Mouse (Mus musculus): ENCODE measurements around the gene S1pr1. TPM values are rescaled to one million over a fixed set of nuclear protein-coding genes. Genes with fewer than 3 reads are reported as not detected.
A peak's percentile ranks its signal among the peaks of the same experiment; 100 is the strongest.

S1pr1 gene
- 50.8 and 66.3 TPM in 2 replicates for total RNA-seq (2021)
- long read RNA-seq, experiment 1, transcript S1pr1-201 (2 exons, 3,046 nt): major isoform, 7 of 14 reads
- long read RNA-seq, experiment 1, partial matches to known transcripts: 0 of 14 reads
- long read RNA-seq, experiment 1, other reads (novel, unspliced or antisense): 7 of 14 reads
- long read RNA-seq, experiment 2, transcript S1pr1-201 (2 exons, 3,046 nt): major isoform, 7 of 16 reads
- long read RNA-seq, experiment 2, partial matches to known transcripts: 8 of 16 reads
- long read RNA-seq, experiment 2, other reads (novel, unspliced or antisense): 1 of 16 reads

DNA sequence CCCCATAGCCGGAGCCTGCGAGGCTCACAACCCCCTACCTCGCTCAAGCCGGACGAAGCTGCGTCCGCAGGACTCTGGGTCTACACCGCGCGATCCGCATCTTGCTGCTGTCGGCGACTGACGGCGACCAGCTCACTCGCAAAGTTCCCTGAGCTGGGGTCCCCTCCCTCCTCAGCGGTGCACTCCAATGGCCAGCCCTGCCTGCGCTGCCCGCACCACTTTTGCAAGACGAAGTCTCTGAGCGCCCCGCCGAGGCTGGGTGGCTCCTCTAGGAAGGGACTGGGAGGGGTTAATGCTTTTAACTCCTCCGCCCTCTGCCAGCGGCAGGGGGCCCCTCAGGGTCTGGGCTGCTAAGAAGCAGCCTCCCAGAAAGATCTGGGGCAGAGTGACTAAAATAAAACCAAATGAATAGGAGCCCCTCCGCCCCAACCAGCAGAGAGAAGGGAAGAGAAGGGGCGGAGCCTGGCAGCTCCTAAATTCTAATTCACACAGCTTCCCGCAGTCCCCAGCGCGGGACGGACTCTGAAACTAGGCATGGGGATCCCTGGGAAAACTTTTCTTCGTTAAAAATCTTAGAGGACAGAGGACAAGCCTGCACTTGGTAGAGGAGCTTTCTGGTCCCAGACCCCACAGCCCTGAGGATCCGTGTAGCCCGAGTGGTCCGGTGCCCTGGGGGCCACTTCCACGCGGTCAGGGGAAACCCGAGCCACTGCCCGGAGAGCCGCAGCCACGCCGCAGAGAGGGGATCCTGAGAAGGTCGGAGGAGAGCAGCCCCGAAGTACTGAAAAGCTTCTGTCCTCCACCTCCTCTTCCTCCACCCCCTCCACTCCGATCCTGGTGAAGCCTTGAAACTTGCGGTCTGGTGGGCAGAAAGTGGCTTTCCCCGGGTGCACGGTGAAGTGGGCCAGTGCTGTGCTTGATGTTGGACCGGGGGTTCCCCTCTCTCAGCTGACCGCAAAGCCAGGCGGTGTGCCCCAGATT lies at the start of gene S1pr1:
S1pr1 (minus strand) TSS at position 402 of the 981 bp plus-strand sequence.
- peak; percentile 85 for DNase-seq

DNA sequence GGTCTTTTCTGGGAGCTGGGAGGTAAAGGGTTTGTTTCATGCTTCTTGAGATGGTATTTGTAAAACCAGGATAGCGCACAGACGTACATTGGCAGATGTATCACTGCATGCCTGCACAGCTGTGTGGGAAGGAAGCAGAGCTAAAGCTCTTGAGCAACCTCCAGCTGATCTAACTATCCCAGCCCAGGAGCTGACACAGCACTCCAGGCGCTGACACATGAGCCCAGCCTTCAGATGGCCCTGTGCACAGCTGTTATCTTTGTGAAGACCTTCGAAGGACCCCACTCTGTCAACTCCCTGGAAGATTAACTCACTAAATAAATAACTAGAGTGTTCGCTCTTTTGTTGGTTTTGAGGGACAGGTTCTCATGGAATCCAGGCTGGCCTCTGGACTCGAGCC lies 48.4 kb upstream of the S1pr1 start:
- DNase-seq: peak; percentile 61

DNA sequence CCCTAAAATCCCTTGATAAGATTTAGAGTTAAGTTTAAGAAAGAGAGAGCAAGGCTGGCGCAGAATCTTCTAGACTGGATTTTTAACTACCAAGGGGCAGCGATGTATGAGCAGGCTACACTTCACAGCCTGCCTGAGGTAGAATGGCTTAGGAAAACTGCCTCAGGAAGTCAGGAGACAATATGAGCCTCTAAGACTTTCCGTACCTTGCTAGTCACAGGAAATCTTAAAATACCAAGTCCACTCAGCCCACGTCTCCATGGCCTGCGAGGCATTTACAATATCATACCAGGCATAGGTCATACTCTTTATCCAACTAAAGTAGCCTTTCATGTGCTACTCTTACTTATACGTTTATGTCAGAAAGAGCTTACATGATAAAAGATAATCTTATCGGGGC lies 48.0 kb upstream of the S1pr1 start:
- DNase-seq: no peak

DNA sequence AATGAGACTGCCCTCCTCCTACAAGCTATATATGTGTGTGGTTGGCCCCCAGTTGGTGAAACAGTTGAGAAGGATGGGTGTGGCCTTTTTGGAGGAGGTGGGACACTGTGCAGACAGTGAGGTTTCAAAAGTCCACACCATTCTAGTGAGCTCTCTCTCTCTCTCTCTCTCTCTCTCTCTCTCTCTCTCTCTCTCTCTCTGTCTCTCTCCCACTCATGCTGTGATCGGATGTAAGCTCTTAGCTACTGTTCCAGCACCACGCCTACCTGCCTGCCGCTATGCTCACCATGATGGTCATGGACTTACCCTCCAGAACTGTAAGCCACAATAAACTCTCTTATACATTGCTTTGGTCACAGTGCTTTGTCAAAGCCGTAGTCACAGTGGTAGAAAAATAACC lies 44.8 kb upstream of the S1pr1 start:
- DNase-seq: no peak

DNA sequence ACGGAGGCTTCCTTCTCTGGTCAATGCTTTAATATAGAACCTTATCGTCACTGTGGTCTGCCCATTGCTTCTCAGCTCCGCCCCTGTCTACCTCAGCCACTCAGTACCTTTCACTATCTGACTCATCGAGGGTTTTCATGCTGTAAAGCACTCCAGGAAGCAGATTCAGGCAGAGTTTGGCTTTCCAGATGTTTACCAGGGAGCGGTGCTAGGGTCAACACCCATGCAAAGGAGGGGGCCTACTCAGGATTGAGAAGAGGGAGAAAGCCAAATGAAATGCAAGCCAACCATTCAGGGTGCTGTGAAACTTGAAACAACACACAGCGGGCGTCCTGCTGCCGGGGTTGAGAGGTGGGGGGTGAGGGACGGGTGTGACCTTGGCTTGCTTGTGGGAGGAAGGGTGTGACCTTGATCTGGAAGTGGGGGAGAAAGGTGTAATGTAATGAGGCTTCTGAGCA lies 43.6 kb upstream of the S1pr1 start:
- peak; percentile 24 for DNase-seq

DNA sequence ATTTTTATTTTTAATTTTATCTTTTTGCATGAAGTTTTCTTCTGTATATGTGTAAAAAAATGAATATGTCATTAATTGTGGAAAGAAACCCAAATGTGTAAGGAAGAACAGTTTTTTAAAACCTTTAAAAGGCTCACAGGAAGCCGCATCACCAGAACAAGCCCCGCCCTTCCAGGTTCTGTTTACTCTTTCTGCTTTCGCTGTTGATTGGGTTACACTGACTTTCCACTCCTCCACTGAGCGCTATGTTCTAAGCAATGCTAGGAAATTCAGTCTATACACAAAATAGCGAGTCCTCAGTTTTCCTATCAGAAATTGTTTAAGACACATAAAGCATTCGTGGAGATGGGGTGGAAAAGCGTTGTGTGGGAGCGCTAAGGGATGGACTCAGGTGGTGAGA lies 39.6 kb upstream of the S1pr1 start:
- DNase-seq: no peak

DNA sequence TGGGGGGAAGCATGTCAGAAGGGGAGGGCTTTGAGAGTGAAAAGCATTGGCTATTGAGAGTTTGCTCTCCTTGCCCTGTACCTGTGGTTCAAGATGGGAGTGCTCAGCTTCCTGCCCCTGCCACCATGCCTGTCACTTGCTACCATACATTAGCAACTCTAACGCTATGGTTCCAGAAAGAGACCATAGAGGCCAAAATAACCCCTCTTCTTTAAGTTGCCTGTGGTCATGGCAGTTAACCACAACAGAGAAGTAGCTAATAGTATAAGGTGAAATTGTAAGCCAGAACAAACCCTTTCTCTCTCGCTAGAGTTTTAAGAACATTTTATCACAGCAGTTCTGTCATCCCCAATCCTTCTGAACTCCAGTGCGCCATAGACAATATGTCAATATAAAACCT lies 35.5 kb upstream of the S1pr1 start:
- DNase-seq: no peak

DNA sequence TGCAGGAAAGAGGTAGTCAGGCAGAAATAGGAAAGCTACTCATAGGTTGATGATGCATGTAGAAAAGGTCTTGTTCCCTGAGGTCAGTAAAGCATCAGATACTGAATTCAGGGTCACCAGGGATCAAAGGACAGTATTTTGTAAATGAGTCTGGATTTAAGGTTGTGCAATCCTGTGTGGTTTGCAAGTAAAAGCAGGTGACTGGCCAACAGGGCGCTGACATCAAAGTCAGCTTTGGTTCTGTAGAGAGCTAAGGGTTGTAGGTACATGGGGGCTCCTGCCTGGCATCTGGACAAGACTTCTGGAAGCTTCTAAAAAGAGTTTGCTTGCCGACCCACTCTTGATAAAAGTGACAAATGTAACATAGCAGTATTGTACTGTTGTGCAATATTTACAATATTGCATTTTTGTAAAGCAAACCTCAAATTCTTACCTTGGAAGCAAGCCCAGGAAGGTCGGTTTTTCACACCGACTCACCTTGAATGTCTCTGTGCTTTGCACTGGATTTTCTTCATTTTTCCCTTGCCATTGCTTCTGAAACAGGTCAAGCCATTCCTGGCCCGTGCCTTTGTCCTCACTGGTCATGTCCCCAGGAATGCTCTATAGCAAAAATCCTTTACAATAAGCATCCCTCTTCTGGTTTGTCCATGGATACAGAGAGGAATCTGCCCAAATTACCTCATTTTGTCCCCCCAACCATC lies 33.6 kb upstream of the S1pr1 start:
- no peak for DNase-seq

DNA sequence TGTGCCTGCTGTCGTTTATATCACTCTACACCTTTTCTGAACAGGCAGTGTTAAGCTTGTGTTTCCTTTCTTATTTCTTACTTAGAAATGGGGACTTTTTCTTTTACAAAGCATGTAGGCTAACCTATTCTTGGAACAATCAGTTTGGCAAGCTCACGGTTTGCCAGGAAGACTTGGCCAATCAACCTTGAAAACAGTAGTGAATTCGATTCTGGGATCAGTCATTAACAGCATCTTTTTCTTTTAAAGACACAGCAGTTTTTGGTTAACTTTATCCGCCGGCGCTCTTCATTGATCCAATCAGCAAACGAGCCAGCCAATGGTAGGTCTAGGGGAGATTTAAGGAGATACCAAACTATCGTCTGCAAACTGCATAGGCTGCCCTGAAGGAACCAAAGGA lies 31.6 kb upstream of the S1pr1 start:
- DNase-seq: no peak

DNA sequence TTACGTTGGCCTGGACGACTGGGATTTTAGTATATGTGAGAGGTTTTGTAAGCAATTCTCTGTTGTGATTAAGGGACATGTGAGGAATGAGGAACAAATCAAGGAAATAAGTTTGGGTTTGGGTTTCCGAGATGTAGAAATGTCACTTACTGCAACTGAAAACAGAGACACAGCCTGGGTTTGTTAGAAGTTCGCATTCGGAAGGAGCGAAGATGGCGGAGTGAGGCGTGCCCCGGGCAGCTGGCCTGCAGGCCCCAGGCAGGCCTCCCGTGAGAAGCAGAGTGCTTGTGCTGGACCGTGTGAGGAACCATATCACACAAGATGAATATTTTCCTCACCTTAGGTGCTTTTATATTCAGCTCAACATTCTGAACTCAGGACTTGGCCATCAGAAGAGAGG lies 30.2 kb upstream of the S1pr1 start:
- DNase-seq: no peak

DNA sequence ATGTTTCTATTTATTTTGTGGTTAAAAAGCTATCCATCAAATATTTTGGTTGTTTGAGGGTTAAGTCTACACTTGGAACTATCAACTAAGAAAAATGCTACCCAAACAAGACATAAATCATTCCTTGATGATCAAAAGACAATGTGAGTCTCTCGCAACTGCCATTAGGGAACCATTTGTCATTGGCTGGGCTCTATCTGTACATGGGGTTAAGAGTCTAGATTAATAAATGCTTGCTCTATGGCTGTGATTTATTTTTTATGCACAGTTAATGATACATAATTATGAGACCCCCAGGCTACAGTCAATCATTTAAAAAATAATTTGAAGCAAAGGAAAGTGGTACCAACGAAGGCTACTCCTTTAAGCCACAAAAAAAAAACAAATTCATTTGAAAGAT lies 23.7 kb upstream of the S1pr1 start:
- no peak for DNase-seq

DNA sequence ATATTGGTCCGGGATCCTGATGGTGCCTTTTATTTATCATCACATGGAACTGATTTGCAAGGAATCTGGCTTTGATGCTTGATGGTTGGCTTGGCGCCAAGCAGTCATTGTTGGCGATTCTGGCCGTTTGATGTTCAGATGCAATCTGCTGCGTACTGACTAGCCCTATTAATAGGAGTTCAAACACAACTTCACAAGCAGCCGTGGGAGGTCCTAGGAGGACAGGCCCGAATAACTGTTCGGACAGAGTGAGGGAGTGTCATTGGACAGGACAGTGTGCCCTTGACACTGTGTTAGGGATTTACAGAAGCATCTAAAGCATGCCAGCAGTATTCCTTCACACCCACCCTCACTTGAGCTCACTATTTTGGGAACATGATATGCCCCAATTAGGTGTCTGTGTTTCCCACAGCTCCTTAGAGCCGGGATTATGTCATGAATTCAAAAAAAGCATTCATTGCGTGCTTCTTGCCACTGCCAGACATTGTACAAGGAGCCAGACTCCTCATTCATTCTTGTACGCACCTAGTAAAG lies 23.0 kb upstream of the S1pr1 start:
- DNase-seq: peak; percentile 17

DNA sequence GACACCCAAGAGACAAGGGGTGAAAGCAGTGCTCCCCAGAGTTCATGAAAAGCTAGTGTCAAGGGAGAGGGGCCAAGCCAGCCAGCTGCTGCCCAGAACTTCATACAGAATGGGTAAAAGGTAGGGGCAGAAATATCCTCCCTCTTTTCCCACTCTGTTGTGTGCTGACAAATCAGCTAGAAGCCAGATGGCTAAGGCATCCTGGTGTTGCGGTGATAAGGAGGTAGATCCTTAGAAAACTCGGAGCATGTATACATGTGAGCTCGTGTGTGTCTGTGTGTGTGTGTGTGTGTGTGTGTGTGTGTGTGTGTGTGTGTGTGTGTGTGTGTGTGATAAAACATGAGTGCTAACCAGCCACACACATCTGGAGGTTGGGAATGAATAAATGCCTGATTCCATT lies 20.7 kb upstream of the S1pr1 start:
- DNase-seq: no peak

DNA sequence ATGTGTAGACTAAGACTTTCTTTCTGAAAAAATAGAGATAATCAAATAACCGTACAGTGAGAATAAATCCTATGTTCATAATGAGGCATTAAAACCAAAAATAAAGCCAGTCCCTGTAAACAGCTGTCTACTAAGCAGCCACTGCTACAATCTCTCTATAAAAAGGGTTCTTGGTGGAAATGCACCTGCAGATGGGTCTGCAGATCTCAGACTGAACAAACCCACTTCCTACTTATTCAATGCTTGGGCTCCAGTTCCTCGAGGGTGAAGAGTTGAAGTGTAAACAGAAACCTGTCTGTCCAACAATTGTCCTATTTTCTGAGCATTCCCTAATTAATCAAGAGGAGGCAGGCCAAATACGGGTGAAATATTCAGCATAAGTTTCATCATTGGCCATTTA lies 20.0 kb upstream of the S1pr1 start:
- no peak for DNase-seq

DNA sequence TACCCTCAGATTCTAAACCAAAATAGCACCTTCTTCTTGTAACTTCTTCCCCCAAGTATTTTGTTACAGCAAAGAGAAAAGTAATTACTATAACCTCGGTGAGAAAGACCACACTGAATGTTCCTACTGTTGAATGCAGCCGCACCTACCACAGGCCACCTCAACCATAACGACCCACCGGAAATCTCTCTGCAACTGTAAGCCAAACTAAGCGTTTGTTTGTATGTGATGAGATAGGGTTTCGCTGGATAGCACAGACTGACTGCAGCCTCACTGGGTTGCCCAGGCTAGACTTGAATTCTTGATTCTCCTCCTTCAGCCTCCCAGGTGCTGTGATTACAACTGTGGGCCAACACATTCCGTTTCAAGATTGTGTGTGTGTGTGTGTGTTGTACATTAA lies 15.5 kb upstream of the S1pr1 start:
- no peak for DNase-seq

DNA sequence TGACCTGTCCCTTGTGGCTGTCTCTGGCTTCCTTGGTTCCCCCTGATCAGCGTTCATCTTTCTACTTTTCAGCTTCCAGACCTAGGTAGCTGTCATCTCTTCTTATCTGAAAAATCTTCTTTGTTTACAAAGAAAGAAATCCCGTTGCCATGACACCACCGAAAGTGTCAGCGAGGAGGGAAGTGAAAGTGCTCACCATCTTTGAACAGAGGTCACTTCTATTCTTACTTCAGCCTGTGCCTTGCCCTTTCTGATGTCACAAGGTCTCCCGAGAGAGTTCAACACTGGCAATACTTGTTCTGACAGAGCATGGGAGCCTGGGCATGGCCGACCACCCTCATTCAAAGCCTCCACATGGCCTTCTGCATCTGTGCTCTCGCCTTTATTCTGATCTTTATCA lies 14.3 kb upstream of the S1pr1 start:
- peak; percentile 31 for DNase-seq

DNA sequence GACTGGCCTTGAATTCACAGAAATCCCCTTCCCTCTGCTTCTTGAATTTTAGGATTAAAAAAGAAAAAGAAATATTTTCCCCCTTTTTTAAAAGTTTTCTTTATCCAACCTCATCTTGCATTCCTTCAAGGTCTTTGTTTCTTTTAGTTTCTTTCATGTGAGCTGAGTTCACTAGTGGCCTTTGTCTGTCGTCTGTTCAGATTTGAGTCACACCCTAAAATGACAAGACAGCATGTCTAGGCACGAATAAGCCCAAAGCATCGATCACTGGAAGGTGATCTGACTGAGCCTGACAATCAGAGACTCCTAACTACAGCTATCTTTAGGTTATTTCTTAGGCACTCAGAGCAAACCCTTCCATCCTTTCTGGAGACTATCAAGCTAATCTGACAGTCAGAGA lies 13.3 kb upstream of the S1pr1 start:
- no peak for DNase-seq

DNA sequence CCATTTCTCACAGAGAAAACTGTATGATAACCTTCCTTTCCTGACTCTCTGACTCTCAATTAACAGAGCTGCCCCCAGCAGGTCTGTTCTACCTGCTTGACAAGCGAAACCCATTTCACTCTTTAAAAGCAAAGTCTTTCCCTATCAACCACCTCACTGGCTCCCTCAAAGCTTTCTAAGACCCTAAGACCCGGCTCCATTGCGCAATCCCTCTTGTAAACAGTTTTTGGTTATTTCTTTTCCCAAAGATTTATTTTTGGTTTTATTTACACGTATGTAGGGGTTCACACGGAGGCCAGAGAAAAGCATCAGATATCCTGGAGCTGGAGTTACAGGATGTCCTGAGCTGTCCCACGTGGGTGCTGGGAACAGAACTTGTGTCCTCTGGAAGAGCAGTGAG lies 4.0 kb upstream of the S1pr1 start:
- DNase-seq: no peak

DNA sequence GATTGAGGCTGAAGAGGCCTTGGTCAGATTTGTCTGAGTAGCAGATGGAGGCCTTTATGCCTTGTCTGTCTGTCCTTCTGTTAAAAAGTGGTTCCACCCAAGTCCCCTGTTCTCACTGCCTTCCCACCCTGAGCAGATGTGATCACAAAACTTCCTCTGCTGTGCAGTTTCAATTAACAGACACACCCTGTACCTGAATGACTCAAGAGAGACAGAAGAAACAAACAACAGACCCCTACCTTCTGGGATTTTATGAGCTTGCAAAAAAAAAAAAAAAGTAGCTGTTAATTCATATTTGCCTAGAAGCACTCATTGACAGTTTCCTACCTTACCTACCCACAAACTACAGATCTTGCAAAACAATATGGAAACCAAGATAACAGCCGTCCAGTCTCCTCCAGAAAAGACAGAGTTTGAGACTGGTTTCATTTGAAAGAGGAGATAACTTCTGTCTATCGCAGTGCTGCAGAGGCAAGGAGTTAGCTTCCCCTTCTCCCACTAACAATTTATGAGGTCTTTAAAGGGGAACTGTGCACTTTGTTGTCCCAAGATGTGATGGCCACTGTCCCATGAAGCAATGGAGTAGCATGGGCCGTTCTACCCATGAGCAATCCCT lies 1.1 kb upstream of the S1pr1 start:
- DNase-seq: no peak

DNA sequence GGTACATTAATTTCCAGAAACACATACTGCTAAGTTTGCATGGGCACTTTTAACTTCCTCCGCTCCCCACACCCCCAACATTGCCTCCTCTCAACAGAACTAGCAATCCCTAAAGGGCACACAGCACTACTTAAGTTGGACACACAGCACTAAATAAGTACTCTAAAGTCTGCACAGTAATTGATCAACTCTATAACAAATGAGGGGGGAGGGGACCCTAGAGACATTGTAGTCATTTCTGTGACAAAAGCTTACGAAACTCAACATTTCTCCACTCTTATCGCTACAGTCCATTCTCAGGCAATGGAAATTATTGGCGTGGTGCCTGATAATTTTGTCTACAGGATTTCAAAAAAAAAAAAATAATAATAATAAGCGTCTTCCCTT lies 830 bp downstream of the S1pr1 start:
- no peak for DNase-seq

DNA sequence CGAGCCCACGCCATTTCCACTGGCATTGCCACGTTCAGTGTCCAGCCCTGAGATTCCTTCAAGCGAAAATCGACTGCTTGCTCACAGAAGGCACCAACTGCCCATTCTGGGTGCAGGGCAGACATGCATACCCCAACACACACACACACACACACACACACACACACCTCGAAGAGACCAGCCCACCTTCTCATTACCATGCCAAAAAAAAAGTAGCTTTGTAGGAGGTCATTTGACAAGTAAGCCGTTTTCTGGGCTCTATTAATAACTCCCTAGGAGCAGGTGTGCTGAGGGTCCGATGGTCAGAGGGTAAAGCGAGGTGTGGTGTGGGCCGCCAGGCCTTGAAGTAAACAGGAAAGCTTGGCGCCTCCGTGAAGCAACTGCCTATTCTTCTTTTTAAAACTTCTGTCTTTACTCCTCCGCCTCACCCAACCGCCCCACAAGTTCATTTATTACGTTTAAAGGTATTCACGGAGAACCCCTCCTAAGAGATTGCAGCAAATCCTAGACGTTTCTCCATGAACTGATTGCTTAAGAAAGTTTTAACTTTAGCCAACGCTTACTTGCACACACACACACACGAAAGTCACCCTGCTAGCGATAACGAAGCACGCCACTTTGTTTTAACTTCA lies 1.3 kb downstream of the S1pr1 start:
- no peak for DNase-seq

DNA sequence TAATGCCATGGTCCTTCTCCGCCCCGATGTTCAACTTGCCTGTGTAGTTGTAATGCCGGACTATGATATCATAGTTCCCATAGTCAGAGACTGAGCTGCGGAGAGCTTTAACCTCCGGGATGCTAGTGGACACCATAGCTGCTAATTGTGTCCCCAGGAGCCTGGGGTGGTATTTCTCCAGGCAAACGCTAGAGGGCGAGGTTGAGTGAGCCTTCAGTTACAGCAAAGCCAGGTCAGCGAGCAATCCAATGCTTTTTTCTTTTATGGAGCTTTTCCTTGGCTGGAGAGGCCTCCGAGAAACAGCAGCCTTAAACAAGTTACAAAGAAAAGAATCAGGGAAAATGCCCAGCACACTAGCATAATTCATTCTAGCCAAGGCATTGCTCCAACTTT lies 2.1 kb downstream of the S1pr1 start:
- DNase-seq: peak; percentile 88
